Mouse (Mus musculus) thymus, adult 2 months (tissue): ENCODE measurements at regions not wholly inside any gene's neighbourhood (a gene's known extent, or its start where the extent isn't known, plus 50 kb on each side); places are given as distances from the start of the nearest gene placed in this dataset.

ENCODE experiments used
- DNase-seq: peaks from one replicate; pipeline ENCODE4 v3.0.0; 2021
- H3K27ac ChIP-seq: fragments of 200-500 bp; 2 replicates; pipeline ENCODE4 v1.5.1; 2012; ENCODE audit warnings: low read length, control low read depth; ENCODE audit not compliant: control insufficient read depth, insufficient read depth
- H3K27me3 ChIP-seq: fragments of 200-500 bp; 2 replicates; pipeline ENCODE4 v1.6.1; 2012; ENCODE audit warnings: mild to moderate bottlenecking, low read length, moderate library complexity, mixed read lengths; ENCODE audit not compliant: control insufficient read depth, insufficient read depth
- H3K36me3 ChIP-seq: fragments of 200-500 bp; 2 replicates; pipeline ENCODE4 v1.6.1; 2012; ENCODE audit warnings: mild to moderate bottlenecking, low read length, moderate library complexity; ENCODE audit not compliant: control insufficient read depth, insufficient read depth
- H3K4me1 ChIP-seq: fragments of 200-500 bp; replicated peaks from 2 replicates; pipeline ENCODE4 v1.6.1; 2012; ENCODE audit warnings: low read length; ENCODE audit not compliant: control insufficient read depth, insufficient read depth
- H3K4me3 ChIP-seq: fragments of 200-500 bp; 2 replicates; pipeline ENCODE4 v1.5.1; 2012; ENCODE audit warnings: mild to moderate bottlenecking, low read length, control low read depth, moderate library complexity; ENCODE audit not compliant: control insufficient read depth, insufficient read depth
- CTCF ChIP-seq: fragments of 200-500 bp; IDR thresholded peaks from 2 replicates; pipeline ENCODE4 v1.5.1; 2012; ENCODE audit warnings: mild to moderate bottlenecking, control low read depth, low read length, moderate library complexity, borderline replicate concordance; ENCODE audit not compliant: control insufficient read depth, poor library complexity, insufficient read depth; ENCODE audit errors: extremely low read depth
- POLR2A ChIP-seq: fragments of 200-500 bp; IDR thresholded peaks from 2 replicates; pipeline ENCODE4 v1.6.1; 2012; ENCODE audit warnings: mild to moderate bottlenecking, low read length, control low read depth, moderate library complexity; ENCODE audit not compliant: control insufficient read depth, poor library complexity, insufficient read depth; ENCODE audit errors: extremely low read depth
- WGBS: fragments of 180-500 bp; shearing (Covaris S2); methylation state at CpG from one replicate; pipeline ENCODE4 v1.1.7; 2018; 5-methylcytosine and 5-hydroxymethylcytosine counted together

- no peak for TF ChIP-seq CTCF
- no peak for TF ChIP-seq POLR2A
- no peak overlapping the region for H3K4me3 ChIP-seq
- H3K27me3 ChIP-seq: no peaks in the 10 kb centered on the region
- no peak for DNase-seq
- H3K4me1 ChIP-seq: no peaks in the 10 kb centered on the region
- H3K36me3 ChIP-seq: no peaks in the 10 kb centered on the region
- no peak overlapping the region for H3K27ac ChIP-seq
- WGBS: 97% methylated on average over 2 of the region's 2 CpGs
These were observed 264.0 kb upstream of the Dusp10 start for GRCm38 (mm10) chr1:183749126-183749525.

- Histone ChIP-seq H3K4me3 (no peak overlapping the region), H3K27ac (no peak overlapping the region), H3K27me3 (no peaks in the 10 kb centered on the region), H3K4me1 (no peaks in the 10 kb centered on the region), H3K36me3 (no peaks in the 10 kb centered on the region)
- WGBS: 94% methylated on average over 4 of the region's 4 CpGs
- DNase-seq: no peak
- TF ChIP-seq CTCF (no peak), POLR2A (no peak)
These were observed 258.6 kb upstream of the Dusp10 start for GRCm38 (mm10) chr1:183754500-183754899.

GRCm38 (mm10) chr1:183756716-183757115 is 256.4 kb upstream of the Dusp10 start:
- Histone ChIP-seq H3K36me3 (no peaks in the 10 kb centered on the region), H3K27me3 (no peaks in the 10 kb centered on the region), H3K4me1 (no peaks in the 10 kb centered on the region), H3K4me3 (no peak overlapping the region), H3K27ac (no peak overlapping the region)
- no peak for DNase-seq
- TF ChIP-seq POLR2A (no peak), CTCF (no peak)
- 89% methylated on average over 8 of the region's 8 CpGs for WGBS

GRCm38 (mm10) chr1:183763864-183764726 is 249.0 kb upstream of the Dusp10 start:
- no peaks in the 10 kb centered on the region for H3K36me3 ChIP-seq
- whole genome bisulfite sequencing: 79% methylated on average over 11 of the region's 11 CpGs
- no peak overlapping the region for H3K4me3 ChIP-seq
- no peak for TF ChIP-seq CTCF
- TF ChIP-seq POLR2A: no peak
- no peak for DNase-seq
- no peaks in the 10 kb centered on the region for H3K4me1 ChIP-seq
- H3K27me3 ChIP-seq: no peaks in the 10 kb centered on the region
- no peak overlapping the region for H3K27ac ChIP-seq

- H3K4me3 ChIP-seq: no peak overlapping the region
- DNase-seq: no peak
- no peaks in the 10 kb centered on the region for H3K36me3 ChIP-seq
- H3K4me1 ChIP-seq: no peaks in the 10 kb centered on the region
- WGBS: 77% methylated on average over 6 of the region's 6 CpGs
- H3K27ac ChIP-seq: no peak overlapping the region
- H3K27me3 ChIP-seq: no peaks in the 10 kb centered on the region
- TF ChIP-seq CTCF (no peak), POLR2A (no peak)
These were observed 240.3 kb upstream of the Dusp10 start for GRCm38 (mm10) chr1:183772844-183773243.

GRCm38 (mm10) chr1:183780180-183780579 is 232.9 kb upstream of the Dusp10 start:
- over 99% methylated on average over 9 of the region's 9 CpGs for WGBS
- Histone ChIP-seq H3K27me3 (no peaks in the 10 kb centered on the region), H3K36me3 (no peaks in the 10 kb centered on the region), H3K4me1 (0 out of 2 replicates have a peak, but pooled peaks cover 2% of the 10 kb centered on the region), H3K4me3 (no peak overlapping the region), H3K27ac (no peak overlapping the region)
- TF ChIP-seq CTCF: no peak
- DNase-seq: no peak
